Mouse (Mus musculus): ENCODE measurements around the gene Zfp668. TPM values are rescaled to one million over a fixed set of nuclear protein-coding genes. Genes with fewer than 3 reads are reported as not detected.

Zfp668 gene
- 10.2 to 19.0 TPM (median 14.3 TPM) in 4 replicates for total RNA-seq (2023; ENCODE audit: inconsistent age)

GRCm38 (mm10) chr7:127876467-127877348, at the start of gene Zfp668:
Zfp668 (minus strand) TSS chr7:127876828.

GRCm38 (mm10) chr7:127912190-127912871, 35.7 kb upstream of the Zfp668 start, which contains the start of gene Kat8:
Kat8 (plus strand) TSS chr7:127912516.

GRCm38 (mm10) chr7:127903971-127904796, 27.6 kb upstream of the Zfp668 start, which contains the start of gene Bckdk:
Bckdk (plus strand) TSS chr7:127904082.

GRCm38 (mm10) chr7:127895442-127895841, 18.8 kb upstream of the Zfp668 start, which contains the start of the genes Gm21974 and Vkorc1:
Gm21974 (minus strand) TSS chr7:127895454.
Vkorc1 (minus strand) TSS chr7:127895617.

GRCm38 (mm10) chr7:127890798-127891197, 14.2 kb upstream of the Zfp668 start, which contains the start of gene Prss53:
Prss53 (minus strand) TSS chr7:127890970.

GRCm38 (mm10) chr7:127876041-127876466, 574 bp downstream of the Zfp668 start, which contains the start of gene Zfp646:
Zfp646 (plus strand) TSS chr7:127876221.

GRCm38 (mm10) chr7:127824176-127824871, 52.3 kb downstream of the Zfp668 start, which contains the start of the genes Stx4a and Stx1b:
Stx4a (plus strand) TSS chr7:127824294.
Stx1b (minus strand) TSS chr7:127824549.

Other genes with a start within 250 kb of the Zfp668 start
- gene Bcl7c, start 167.9 kb downstream of the Zfp668 start, total RNA-seq (2023; ENCODE audit: inconsistent age), result 43.3 to 65.2 TPM (median 58.3 TPM) in 4 replicates
- gene Ctf1, start 164.1 kb downstream of the Zfp668 start, total RNA-seq (2023; ENCODE audit: inconsistent age), result not detected in 4 replicates
- not detected in 4 replicates for gene Ctf2, start 144.7 kb downstream of the Zfp668 start, total RNA-seq (2023; ENCODE audit: inconsistent age)
- gene Fbxl19, start 132.3 kb downstream of the Zfp668 start, total RNA-seq (2023; ENCODE audit: inconsistent age), result 17.0 to 19.0 TPM (median 17.8 TPM) in 4 replicates
- 32.3 to 37.7 TPM (median 35.3 TPM) in 4 replicates for gene Orai3, start 107.0 kb downstream of the Zfp668 start, total RNA-seq (2023; ENCODE audit: inconsistent age)
- 73.8 to 89.8 TPM (median 79.6 TPM) in 4 replicates for gene Setd1a, start 100.2 kb downstream of the Zfp668 start, total RNA-seq (2023; ENCODE audit: inconsistent age)
- 1.00 to 2.5 TPM (median 1.3 TPM) in 3 of 4 replicates, not detected in the other for gene Gm49388, start 91.2 kb downstream of the Zfp668 start, total RNA-seq (2023; ENCODE audit: inconsistent age)
- 2.4 to 3.8 TPM (median 3.5 TPM) in 4 replicates for gene Hsd3b7, start 76.2 kb downstream of the Zfp668 start, total RNA-seq (2023; ENCODE audit: inconsistent age)
- 141 to 145 TPM (median 144 TPM) in 4 replicates for gene Stx4a, start 52.5 kb downstream of the Zfp668 start, total RNA-seq (2023; ENCODE audit: inconsistent age)
- gene Stx1b, start 52.3 kb downstream of the Zfp668 start, total RNA-seq (2023; ENCODE audit: inconsistent age), result not detected in 4 replicates
- gene Zfp646, start 607 bp downstream of the Zfp668 start, total RNA-seq (2023; ENCODE audit: inconsistent age), result 96.4 to 104 TPM (median 100 TPM) in 4 replicates
- gene Prss53, start 14.1 kb upstream of the Zfp668 start, total RNA-seq (2023; ENCODE audit: inconsistent age), result 0.30 to 0.78 TPM (median 0.46 TPM) in 4 replicates
- gene Gm21974, start 18.6 kb upstream of the Zfp668 start, total RNA-seq (2023; ENCODE audit: inconsistent age), result not detected in 4 replicates
- 13.7 to 16.1 TPM (median 14.6 TPM) in 4 replicates for gene Vkorc1, start 18.8 kb upstream of the Zfp668 start, total RNA-seq (2023; ENCODE audit: inconsistent age)
- 24.4 to 36.9 TPM (median 28.0 TPM) in 4 replicates for gene Bckdk, start 27.3 kb upstream of the Zfp668 start, total RNA-seq (2023; ENCODE audit: inconsistent age)
- 42.4 to 44.8 TPM (median 42.7 TPM) in 4 replicates for gene Kat8, start 35.7 kb upstream of the Zfp668 start, total RNA-seq (2023; ENCODE audit: inconsistent age)
- gene Prss8, start 53.3 kb upstream of the Zfp668 start, total RNA-seq (2023; ENCODE audit: inconsistent age), result not detected in 4 replicates
- 2.5 to 4.6 TPM (median 3.6 TPM) in 4 replicates for gene Prss36, start 69.9 kb upstream of the Zfp668 start, total RNA-seq (2023; ENCODE audit: inconsistent age)
- 714 to 860 TPM (median 834 TPM) in 4 replicates for gene Fus, start 90.6 kb upstream of the Zfp668 start, total RNA-seq (2023; ENCODE audit: inconsistent age)
- 25.0 to 31.2 TPM (median 27.9 TPM) in 4 replicates for gene Pycard, start 117.0 kb upstream of the Zfp668 start, total RNA-seq (2023; ENCODE audit: inconsistent age)
- 0.69 to 1.1 TPM (median 0.91 TPM) in 4 replicates for gene Trim72, start 127.1 kb upstream of the Zfp668 start, total RNA-seq (2023; ENCODE audit: inconsistent age)
- 1.6 to 3.3 TPM (median 2.1 TPM) in 4 replicates for gene Itgam, start 185.8 kb upstream of the Zfp668 start, total RNA-seq (2023; ENCODE audit: inconsistent age)
- gene Gm49368, start 185.9 kb upstream of the Zfp668 start, total RNA-seq (2023; ENCODE audit: inconsistent age), result not detected in 4 replicates